Mouse (Mus musculus) G1E (cell line): ENCODE results near the gene Zscan10. TPM values are rescaled to one million over a fixed set of nuclear protein-coding genes. Genes with fewer than 3 reads are reported as not detected.
A peak's percentile ranks its signal among the peaks of the same experiment; 100 is the strongest.

ENCODE experiments used
- ATAC-seq: 2 replicates; pipeline ENCODE4 v1.8.0; 2016; ENCODE audit warnings: mild to moderate bottlenecking; ENCODE audit not compliant: insufficient number of reproducible peaks, poor library complexity, low FRiP score, severe bottlenecking; ENCODE audit errors: extremely low read depth
- DNase-seq: peaks from one replicate; pipeline ENCODE4 v3.0.0; 2012; ENCODE audit warnings: low spot score
- H3K27me3 ChIP-seq: 2 replicates; pipeline ENCODE4 v1.6.1; 2012; ENCODE audit warnings: mild to moderate bottlenecking, low read length, inconsistent platforms; ENCODE audit not compliant: insufficient read depth
- H3K36me3 ChIP-seq: replicated peaks from 2 replicates; pipeline ENCODE3; 2012; ENCODE audit warnings: mild to moderate bottlenecking, inconsistent platforms
- H3K4me1 ChIP-seq: 2 replicates; pipeline ENCODE4 v1.6.1; 2012; ENCODE audit warnings: low read depth, low read length, inconsistent platforms, mixed read lengths; ENCODE audit not compliant: insufficient read depth
- H3K4me3 ChIP-seq: 2 replicates; pipeline ENCODE4 v1.5.1; 2012; ENCODE audit warnings: low read depth, mild to moderate bottlenecking, inconsistent platforms, low read length, moderate library complexity, mixed read lengths
- H3K9me3 ChIP-seq: replicated peaks from 2 replicates; pipeline ENCODE4 v1.6.1; 2012; ENCODE audit warnings: inconsistent platforms
- CTCF ChIP-seq: IDR thresholded peaks from 2 replicates; pipeline ENCODE4 v1.5.1; 2012; ENCODE audit warnings: low read depth, low read length, inconsistent platforms, mixed read lengths
- GATA1 ChIP-seq: IDR thresholded peaks from 2 replicates; pipeline ENCODE4 v1.6.1; 2012; ENCODE audit warnings: borderline replicate concordance, low read length, inconsistent platforms, mixed read lengths
- GATA2 ChIP-seq: IDR thresholded peaks from 2 replicates; pipeline ENCODE4 v1.6.1; 2012; ENCODE audit warnings: low read depth, low read length, inconsistent platforms, borderline replicate concordance
- POLR2AphosphoS5 ChIP-seq: IDR thresholded peaks from 2 replicates; pipeline ENCODE4 v1.6.1; 2012; ENCODE audit warnings: low read depth, low read length, inconsistent platforms; ENCODE audit not compliant: insufficient replicate concordance
- TAL1 ChIP-seq: conservative IDR thresholded peaks from 2 replicates; pipeline ENCODE4 v1.6.1; 2012; ENCODE audit warnings: low read depth, low read length, inconsistent platforms, mixed read lengths
- polyA plus RNA-seq: library from polyadenylated mRNA; stranded (reverse); fragments of >175 nt; gene quantifications from 2 replicates; pipeline ENCODE4 v1.2.3, GENCODE M21; 2012
- total RNA-seq, 2 experiments: library from RNA; stranded (forward) in 1 of 2; stranded (reverse) in 1 of 2; fragments of 200-1000 nt in 1 of 2; fragments of >200 nt in 1 of 2; fragmentation: Nextera tagmentation in 1 of 2; gene quantifications; 2 replicates each; pipeline ENCODE4 v1.2.3; 2014 to 2017

The Zscan10 gene
- total and polyA plus RNA-seq, 3 experiments = 0.10 to 0.45 (median 0.44) TPM

GRCm38 (mm10) chr17:23568370-23568769, 32.3 kb upstream of the Zscan10 start:
- ATAC-seq = no peak
- H3K27me3 ChIP-seq = peaks cover 3% of the 10 kb centered on the region
- no peaks in the 10 kb centered on the region for H3K9me3 ChIP-seq
- H3K36me3 ChIP-seq = no peaks in the 10 kb centered on the region
- H3K4me3 ChIP-seq = no peak overlapping the region
- TF ChIP-seq CTCF = no peak
- TF ChIP-seq POLR2AphosphoS5 = no peak
- TF ChIP-seq TAL1 = no peak
- no peak for TF ChIP-seq GATA2
- no peak for TF ChIP-seq GATA1
- no peak for DNase-seq
- peaks cover 17% of the 10 kb centered on the region for H3K4me1 ChIP-seq

- ATAC-seq (peak; percentile 63), DNase-seq (no peak)
- H3K9me3 ChIP-seq = no peaks in the 10 kb centered on the region
- no peaks in the 10 kb centered on the region for H3K36me3 ChIP-seq
- TF ChIP-seq CTCF (no peak), TAL1 (no peak), GATA1 (no peak), GATA2 (no peak), POLR2AphosphoS5 (no peak)
- peaks cover 3% of the 10 kb centered on the region for H3K27me3 ChIP-seq
- H3K4me1 ChIP-seq = peaks cover 12% of the 10 kb centered on the region
- H3K4me3 ChIP-seq = no peak overlapping the region
Measured at GRCm38 (mm10) chr17:23570017-23570416, 30.6 kb upstream of the Zscan10 start.

- Histone ChIP-seq H3K9me3 (no peaks in the 10 kb centered on the region), H3K4me3 (no peak overlapping the region), H3K36me3 (no peaks in the 10 kb centered on the region), H3K27me3 (peaks cover 5% of the 10 kb centered on the region), H3K4me1 (peaks cover 5% of the 10 kb centered on the region; the same call in 1 of the 2 replicates)
- DNase-seq (no peak), ATAC-seq (no peak)
- TF ChIP-seq POLR2AphosphoS5 (no peak), GATA2 (no peak), CTCF (no peak), GATA1 (no peak), TAL1 (no peak)
Measured at GRCm38 (mm10) chr17:23571084-23571483, 29.6 kb upstream of the Zscan10 start.

- DNase-seq (no peak), ATAC-seq (no peak)
- H3K4me1 ChIP-seq = peaks cover 2% of the 10 kb centered on the region; the same call in 1 of the 2 replicates
- peaks cover 13% of the 10 kb centered on the region for H3K27me3 ChIP-seq
- no peaks in the 10 kb centered on the region for H3K36me3 ChIP-seq
- TF ChIP-seq POLR2AphosphoS5 (no peak), CTCF (no peak), TAL1 (no peak), GATA2 (no peak), GATA1 (no peak)
- no peak overlapping the region for H3K4me3 ChIP-seq
- H3K9me3 ChIP-seq = no peaks in the 10 kb centered on the region
Measured at GRCm38 (mm10) chr17:23572059-23572458, 28.6 kb upstream of the Zscan10 start.

- Histone ChIP-seq H3K9me3 (no peaks in the 10 kb centered on the region), H3K4me1 (peaks cover 2% of the 10 kb centered on the region; the same call in 1 of the 2 replicates), H3K27me3 (peaks cover 19% of the 10 kb centered on the region), H3K36me3 (no peaks in the 10 kb centered on the region), H3K4me3 (no peak overlapping the region)
- ATAC-seq (no peak), DNase-seq (no peak)
- TF ChIP-seq TAL1 = no peak
- no peak for TF ChIP-seq CTCF
- no peak for TF ChIP-seq POLR2AphosphoS5
- no peak for TF ChIP-seq GATA1
- no peak for TF ChIP-seq GATA2
Measured at GRCm38 (mm10) chr17:23574130-23574529, 26.5 kb upstream of the Zscan10 start.

- Histone ChIP-seq H3K4me3 (no peak overlapping the region), H3K4me1 (peaks cover 2% of the 10 kb centered on the region; the same call in 1 of the 2 replicates), H3K9me3 (no peaks in the 10 kb centered on the region), H3K27me3 (peaks cover 32% of the 10 kb centered on the region), H3K36me3 (no peaks in the 10 kb centered on the region)
- TF ChIP-seq TAL1 = no peak
- no peak for ATAC-seq
- no peak for DNase-seq
Measured at GRCm38 (mm10) chr17:23575951-23576552, 24.6 kb upstream of the Zscan10 start.

- Histone ChIP-seq H3K9me3 (no peaks in the 10 kb centered on the region), H3K4me3 (no peak overlapping the region), H3K36me3 (no peaks in the 10 kb centered on the region), H3K4me1 (no peaks in the 10 kb centered on the region), H3K27me3 (peaks cover 34% of the 10 kb centered on the region)
- TF ChIP-seq GATA2 = no peak
- no peak for TF ChIP-seq POLR2AphosphoS5
- ATAC-seq (no peak), DNase-seq (no peak)
Measured at GRCm38 (mm10) chr17:23584786-23585185, 15.9 kb upstream of the Zscan10 start.
